Mouse (Mus musculus): ENCODE data around the gene Carmil2. TPM values are rescaled to one million over a fixed set of nuclear protein-coding genes. Genes with fewer than 3 reads are reported as not detected.

The Carmil2 gene
- polyA plus RNA-seq, 1 experiment = 0.58 TPM

DNA sequence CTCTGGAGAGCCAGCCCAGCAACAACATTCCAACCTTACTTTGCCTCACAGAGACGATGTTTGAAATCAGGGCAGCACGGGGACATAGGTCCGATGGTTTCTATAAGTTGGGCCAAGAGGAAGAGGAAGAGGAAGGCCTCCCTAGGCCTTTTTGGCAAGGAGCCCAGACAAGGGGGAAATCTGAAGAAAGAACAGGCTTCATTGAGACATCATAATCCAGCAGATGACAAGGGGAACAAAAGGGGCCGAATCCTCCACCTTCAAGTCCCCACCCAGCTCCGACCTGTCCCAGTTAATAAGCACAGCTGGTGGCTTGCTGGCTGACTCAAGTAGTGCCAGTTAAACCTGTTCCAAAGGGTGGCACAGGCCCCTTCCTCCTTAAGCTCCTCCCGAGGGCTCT lies 29.0 kb downstream of the Carmil2 start:
- TF ChIP-seq POLR2A (IDR thresholded peaks at IDR 0.05; ENCODE audit: low read depth, low read length) = no peak
- no peak for TF ChIP-seq CTCF (IDR thresholded peaks at IDR 0.05; ENCODE audit: borderline replicate concordance, insufficient read depth, low read length)
- no peak overlapping the region for H3K27ac ChIP-seq (ENCODE audit: insufficient read depth, low read length)
- no peak overlapping the region for H3K4me3 ChIP-seq (ENCODE audit: insufficient read depth, low read length)
- no peaks in the 10 kb centered on the region for H3K4me1 ChIP-seq (ENCODE audit: control insufficient read depth, insufficient read depth, low read length)

DNA sequence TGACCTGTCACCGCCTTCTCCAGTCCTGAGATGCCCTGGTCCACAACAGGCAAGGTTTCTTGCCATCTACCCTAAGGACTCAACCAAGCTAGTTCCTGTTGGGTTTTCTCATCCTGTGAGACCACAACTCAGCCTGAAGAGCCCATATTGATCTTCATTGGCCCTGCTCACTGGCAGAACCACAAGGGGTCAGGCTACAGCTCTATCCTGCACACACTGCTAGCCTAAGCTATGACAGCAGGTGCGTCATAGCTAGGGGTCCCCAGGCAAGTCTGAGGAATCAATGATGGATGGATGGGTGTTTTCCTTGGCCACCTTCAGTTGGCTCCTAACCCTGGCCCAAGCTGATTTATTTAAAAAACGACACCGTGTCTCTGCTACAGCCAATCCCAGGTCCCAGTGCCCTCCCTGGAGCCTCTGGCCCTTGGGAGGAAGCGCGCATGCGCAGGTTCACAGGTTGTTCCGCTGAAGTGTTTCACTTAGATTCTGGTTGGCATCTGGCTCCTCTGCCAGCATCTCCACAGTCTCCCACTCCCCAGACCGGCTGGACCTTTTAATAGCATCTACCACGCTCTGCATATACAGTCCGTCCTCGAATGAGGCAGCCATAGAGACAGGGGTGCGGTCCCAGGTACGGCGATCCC lies 30.4 kb downstream of the Carmil2 start:
- H3K4me3 ChIP-seq (ENCODE audit: insufficient read depth, low read length) = no peak overlapping the region
- H3K27ac ChIP-seq (ENCODE audit: insufficient read depth, low read length) = no peak overlapping the region
- no peaks in the 10 kb centered on the region for H3K4me1 ChIP-seq (ENCODE audit: control insufficient read depth, insufficient read depth, low read length)
- TF ChIP-seq POLR2A (IDR thresholded peaks at IDR 0.05; ENCODE audit: low read depth, low read length) (no peak), CTCF (IDR thresholded peaks at IDR 0.05; ENCODE audit: borderline replicate concordance, insufficient read depth, low read length) (no peak)

DNA sequence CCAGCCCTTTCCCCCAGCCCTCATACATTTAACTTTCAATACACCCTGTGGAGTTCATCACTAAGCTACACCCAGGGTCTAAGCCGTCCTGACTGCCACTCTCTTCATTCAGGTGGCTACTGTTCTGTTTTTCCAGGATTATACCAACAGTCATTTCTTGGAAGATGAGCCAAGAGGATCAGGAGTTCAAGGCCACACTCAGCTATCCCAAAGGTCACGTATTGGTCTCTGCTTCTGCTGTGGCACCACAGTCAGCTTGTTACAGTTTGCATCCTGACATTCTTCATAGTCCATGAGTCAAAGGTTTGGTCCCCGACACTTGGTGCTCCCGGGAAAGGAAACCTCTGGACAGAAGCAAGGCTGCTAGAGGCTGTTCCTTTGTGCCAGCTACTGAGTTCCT lies 33.6 kb downstream of the Carmil2 start:
- H3K4me1 ChIP-seq (ENCODE audit: control insufficient read depth, insufficient read depth, low read length) = no peaks in the 10 kb centered on the region
- TF ChIP-seq CTCF (IDR thresholded peaks at IDR 0.05; ENCODE audit: borderline replicate concordance, insufficient read depth, low read length) (no peak), POLR2A (IDR thresholded peaks at IDR 0.05; ENCODE audit: low read depth, low read length) (no peak)
- H3K27ac ChIP-seq (ENCODE audit: insufficient read depth, low read length) = no peak overlapping the region
- no peak overlapping the region for H3K4me3 ChIP-seq (ENCODE audit: insufficient read depth, low read length)

DNA sequence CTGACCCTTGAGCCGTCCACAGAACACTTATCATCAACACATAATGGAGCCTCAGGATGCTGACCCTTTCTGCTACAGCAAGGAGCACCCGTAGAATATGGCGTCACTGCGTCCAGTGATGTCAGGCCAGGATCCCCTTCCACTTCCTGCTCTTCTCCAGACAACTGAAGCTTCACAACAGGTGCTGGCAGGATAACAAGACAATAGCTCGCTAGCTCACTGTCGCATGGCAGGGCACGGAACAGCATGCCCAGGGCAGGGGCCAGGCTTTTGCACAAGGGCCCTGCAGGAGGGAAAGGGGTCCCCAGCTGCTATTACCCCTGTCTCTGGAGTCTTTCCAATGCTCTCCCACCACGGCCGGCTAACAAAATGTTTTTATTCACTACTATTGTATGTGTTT lies 36.8 kb downstream of the Carmil2 start:
- Histone ChIP-seq H3K4me1 (ENCODE audit: control insufficient read depth, insufficient read depth, low read length) (no peaks in the 10 kb centered on the region), H3K4me3 (ENCODE audit: insufficient read depth, low read length) (no peak overlapping the region), H3K27ac (ENCODE audit: insufficient read depth, low read length) (no peak overlapping the region)
- TF ChIP-seq CTCF (IDR thresholded peaks at IDR 0.05; ENCODE audit: borderline replicate concordance, insufficient read depth, low read length) = no peak
- no peak for TF ChIP-seq POLR2A (IDR thresholded peaks at IDR 0.05; ENCODE audit: low read depth, low read length)

DNA sequence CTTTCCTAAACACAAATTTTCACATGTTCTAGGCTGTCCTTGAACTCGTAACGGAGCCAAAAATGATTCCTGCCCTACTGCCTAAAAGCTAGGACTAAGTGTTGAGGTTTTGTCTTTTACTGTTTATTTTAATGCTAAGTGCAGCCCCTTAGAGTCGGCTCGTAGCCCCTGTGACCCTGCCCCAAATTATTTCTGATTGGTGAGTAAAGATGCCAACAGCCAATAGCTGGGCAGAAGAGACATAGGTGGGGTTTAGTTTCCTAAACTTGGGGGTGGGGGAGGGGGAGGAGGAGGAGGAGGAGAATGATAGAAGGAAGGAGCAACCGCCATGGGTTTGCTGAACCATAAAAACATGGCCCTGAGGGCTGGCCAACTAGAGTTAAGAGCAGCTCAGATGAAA lies 39.7 kb downstream of the Carmil2 start:
- no peak overlapping the region for H3K27ac ChIP-seq (ENCODE audit: insufficient read depth, low read length)
- H3K4me1 ChIP-seq (ENCODE audit: control insufficient read depth, insufficient read depth, low read length) = no peaks in the 10 kb centered on the region
- TF ChIP-seq POLR2A (IDR thresholded peaks at IDR 0.05; ENCODE audit: low read depth, low read length) = no peak
- no peak for TF ChIP-seq CTCF (IDR thresholded peaks at IDR 0.05; ENCODE audit: borderline replicate concordance, insufficient read depth, low read length)
- no peak overlapping the region for H3K4me3 ChIP-seq (ENCODE audit: insufficient read depth, low read length)

DNA sequence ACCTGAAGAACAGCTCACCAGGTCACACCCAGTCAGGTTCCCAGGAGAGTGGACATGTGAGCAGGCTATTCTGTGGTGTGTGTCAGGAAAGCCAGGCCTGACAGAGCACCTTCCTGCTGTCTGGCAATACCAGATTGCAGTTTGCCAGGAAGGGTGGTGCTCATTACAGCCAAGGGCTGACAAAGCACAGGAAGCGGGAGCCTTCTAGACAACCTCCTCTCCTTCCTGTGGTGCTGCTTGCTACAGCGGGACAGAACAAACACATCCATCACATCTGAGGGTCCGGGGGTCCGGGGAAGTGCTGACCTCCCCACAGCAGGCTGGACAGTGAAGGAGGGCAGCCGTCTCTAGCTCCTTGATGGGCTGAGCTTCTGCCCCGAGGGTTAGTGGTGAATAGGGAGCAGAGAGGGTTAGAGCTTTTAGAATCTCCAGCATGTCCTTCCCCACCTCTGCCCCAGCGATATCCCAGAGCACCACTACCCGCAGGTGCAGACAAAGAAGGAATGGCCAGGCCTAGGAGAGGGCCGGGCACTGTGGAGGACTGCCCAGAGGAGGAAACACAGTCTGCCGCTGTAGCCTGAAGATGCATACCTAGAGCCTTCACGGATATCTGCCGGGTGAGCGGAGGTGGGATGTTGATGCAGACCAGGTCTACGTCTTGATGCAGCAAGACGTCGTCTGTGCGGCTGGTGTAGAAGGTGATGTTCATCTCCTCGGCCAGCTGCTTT lies 41.5 kb downstream of the Carmil2 start:
- no peaks in the 10 kb centered on the region for H3K4me1 ChIP-seq (ENCODE audit: control insufficient read depth, insufficient read depth, low read length)
- TF ChIP-seq POLR2A (IDR thresholded peaks at IDR 0.05; ENCODE audit: low read depth, low read length) (no peak), CTCF (IDR thresholded peaks at IDR 0.05; ENCODE audit: borderline replicate concordance, insufficient read depth, low read length) (no peak)
- H3K4me3 ChIP-seq (ENCODE audit: insufficient read depth, low read length) = no peak overlapping the region
- no peak overlapping the region for H3K27ac ChIP-seq (ENCODE audit: insufficient read depth, low read length)

DNA sequence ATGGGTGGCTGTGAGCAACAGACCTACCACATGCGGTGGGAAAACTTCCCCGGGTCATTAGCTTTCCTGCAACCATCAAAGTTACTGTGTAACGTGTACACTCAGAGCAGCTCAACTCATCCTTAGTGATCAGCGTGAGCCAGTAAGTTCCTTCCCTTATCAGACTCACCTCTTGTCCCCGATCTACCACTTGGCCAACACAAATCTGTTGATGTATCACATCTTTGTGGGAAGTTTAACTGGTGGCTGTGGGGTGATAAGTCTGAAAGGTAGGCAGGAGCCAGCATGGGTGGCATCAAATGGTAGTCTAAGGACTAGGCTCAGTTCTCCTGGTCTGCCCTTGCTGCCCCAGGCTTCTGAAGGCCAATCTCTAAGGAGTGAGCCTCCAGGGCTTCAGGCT lies 46.1 kb downstream of the Carmil2 start:
- TF ChIP-seq CTCF (IDR thresholded peaks at IDR 0.05; ENCODE audit: borderline replicate concordance, insufficient read depth, low read length) (no peak), POLR2A (IDR thresholded peaks at IDR 0.05; ENCODE audit: low read depth, low read length) (no peak)
- no peaks in the 10 kb centered on the region for H3K4me1 ChIP-seq (ENCODE audit: control insufficient read depth, insufficient read depth, low read length)
- H3K4me3 ChIP-seq (ENCODE audit: insufficient read depth, low read length) = no peak overlapping the region
- H3K27ac ChIP-seq (ENCODE audit: insufficient read depth, low read length) = no peak overlapping the region

DNA sequence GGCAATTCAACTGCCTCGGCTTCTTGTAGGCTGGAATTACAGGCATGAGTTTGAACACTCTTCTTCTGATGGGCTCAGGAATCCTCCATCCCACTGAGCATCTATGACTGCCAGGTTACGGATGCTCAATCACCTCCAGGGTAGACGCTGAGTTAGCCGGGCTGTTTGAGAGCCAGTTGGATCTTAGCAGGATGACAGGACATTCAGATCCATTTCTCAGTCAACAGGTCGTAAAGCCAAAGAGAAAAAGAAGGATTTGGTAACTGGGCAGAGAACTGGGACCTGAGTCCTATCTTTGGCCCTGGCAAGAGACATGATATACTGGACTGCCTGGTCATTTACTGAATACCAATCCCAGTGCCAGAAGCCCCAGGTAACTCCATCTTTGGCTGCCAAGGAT lies 53.1 kb downstream of the Carmil2 start:
- TF ChIP-seq CTCF (IDR thresholded peaks at IDR 0.05; ENCODE audit: borderline replicate concordance, insufficient read depth, low read length) (no peak), POLR2A (IDR thresholded peaks at IDR 0.05; ENCODE audit: low read depth, low read length) (no peak)
- H3K4me3 ChIP-seq (ENCODE audit: insufficient read depth, low read length) = no peak overlapping the region
- H3K4me1 ChIP-seq (ENCODE audit: control insufficient read depth, insufficient read depth, low read length) = no peaks in the 10 kb centered on the region; the same call in 1 of the 2 replicates
- H3K27ac ChIP-seq (ENCODE audit: insufficient read depth, low read length) = no peak overlapping the region

DNA sequence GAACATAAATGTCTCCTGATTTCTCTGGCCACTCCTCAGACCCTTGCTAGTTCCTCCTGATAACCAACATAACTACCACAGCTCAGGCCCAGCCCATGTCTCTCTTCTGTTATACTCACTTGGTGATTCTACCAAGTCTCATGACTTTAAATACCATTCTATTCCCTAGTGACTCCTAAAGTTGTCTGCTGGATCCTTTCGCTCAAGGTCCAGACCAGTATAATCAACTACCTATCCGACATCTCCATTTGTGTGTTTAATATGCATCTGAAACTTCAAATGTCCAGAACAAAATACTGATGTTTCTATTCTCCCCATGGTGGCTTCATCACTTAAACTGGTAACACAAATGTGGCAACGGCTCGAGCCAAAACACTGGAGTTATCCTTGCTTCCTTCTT lies 57.2 kb downstream of the Carmil2 start:
- no peak for TF ChIP-seq CTCF (IDR thresholded peaks at IDR 0.05; ENCODE audit: borderline replicate concordance, insufficient read depth, low read length)
- no peak for TF ChIP-seq POLR2A (IDR thresholded peaks at IDR 0.05; ENCODE audit: low read depth, low read length)
- no peaks in the 10 kb centered on the region; the same call in 1 of the 2 replicates for H3K4me1 ChIP-seq (ENCODE audit: control insufficient read depth, insufficient read depth, low read length)
- H3K27ac ChIP-seq (ENCODE audit: insufficient read depth, low read length) = no peak overlapping the region
- H3K4me3 ChIP-seq (ENCODE audit: insufficient read depth, low read length) = no peak overlapping the region

Other genes starting within 250 kb of the Carmil2 start
- 8.5 and 10.0 TPM in 2 replicates for gene Tppp3, start 214.7 kb upstream of the Carmil2 start, polyA plus RNA-seq (2011; ENCODE audit: insufficient read length, low read depth, missing spikeins)
- 21.5 and 24.7 TPM in 2 replicates for gene Zdhhc1, start 189.4 kb upstream of the Carmil2 start, polyA plus RNA-seq (2011; ENCODE audit: insufficient read length, low read depth, missing spikeins)
- 0.28 and 0.35 TPM in 2 replicates for gene Hsd11b2, start 167.5 kb upstream of the Carmil2 start, polyA plus RNA-seq (2011; ENCODE audit: insufficient read length, low read depth, missing spikeins)
- 134 and 138 TPM in 2 replicates for gene Atp6v0d1, start 120.2 kb upstream of the Carmil2 start, polyA plus RNA-seq (2011; ENCODE audit: insufficient read length, low read depth, missing spikeins)
- gene Ripor1, start 81.0 kb upstream of the Carmil2 start, polyA plus RNA-seq (2011; ENCODE audit: insufficient read length, low read depth, missing spikeins) = 31.7 and 40.8 TPM in 2 replicates
- gene Ctcf, start 49.7 kb upstream of the Carmil2 start, polyA plus RNA-seq (2011; ENCODE audit: insufficient read length, low read depth, missing spikeins) = 55.2 and 69.7 TPM in 2 replicates
- gene Agrp, start 48.9 kb upstream of the Carmil2 start, polyA plus RNA-seq (2011; ENCODE audit: insufficient read length, low read depth, missing spikeins) = not detected in 2 replicates
- gene Acd, start 14.8 kb downstream of the Carmil2 start, polyA plus RNA-seq (2011; ENCODE audit: insufficient read length, low read depth, missing spikeins) = 24.6 and 26.5 TPM in 2 replicates
- gene Pard6a, start 14.9 kb downstream of the Carmil2 start, polyA plus RNA-seq (2011; ENCODE audit: insufficient read length, low read depth, missing spikeins) = 7.9 and 15.8 TPM in 2 replicates
- not detected in 2 replicates for gene 4933405L10Rik, start 21.4 kb downstream of the Carmil2 start, polyA plus RNA-seq (2011; ENCODE audit: insufficient read length, low read depth, missing spikeins)
- gene Enkd1, start 21.9 kb downstream of the Carmil2 start, polyA plus RNA-seq (2011; ENCODE audit: insufficient read length, low read depth, missing spikeins) = 5.9 and 9.1 TPM in 2 replicates
- gene Gfod2, start 72.4 kb downstream of the Carmil2 start, polyA plus RNA-seq (2011; ENCODE audit: insufficient read length, low read depth, missing spikeins) = 4.7 and 5.6 TPM in 2 replicates
- gene Ranbp10, start 141.1 kb downstream of the Carmil2 start, polyA plus RNA-seq (2011; ENCODE audit: insufficient read length, low read depth, missing spikeins) = 18.4 and 18.6 TPM in 2 replicates
- not detected in 2 replicates for gene Tsnaxip1, start 141.5 kb downstream of the Carmil2 start, polyA plus RNA-seq (2011; ENCODE audit: insufficient read length, low read depth, missing spikeins)
- 35.4 and 40.3 TPM in 2 replicates for gene Cenpt, start 167.0 kb downstream of the Carmil2 start, polyA plus RNA-seq (2011; ENCODE audit: insufficient read length, low read depth, missing spikeins)
- 22.1 and 22.6 TPM in 2 replicates for gene Thap11, start 168.9 kb downstream of the Carmil2 start, polyA plus RNA-seq (2011; ENCODE audit: insufficient read length, low read depth, missing spikeins)
- 90.4 and 119 TPM in 2 replicates for gene Nutf2, start 174.3 kb downstream of the Carmil2 start, polyA plus RNA-seq (2011; ENCODE audit: insufficient read length, low read depth, missing spikeins)
- 45.5 and 51.8 TPM in 2 replicates for gene Edc4, start 194.6 kb downstream of the Carmil2 start, polyA plus RNA-seq (2011; ENCODE audit: insufficient read length, low read depth, missing spikeins)
- 1.1 and 1.2 TPM in 2 replicates for gene Nrn1l, start 207.3 kb downstream of the Carmil2 start, polyA plus RNA-seq (2011; ENCODE audit: insufficient read length, low read depth, missing spikeins)
- gene Pskh1, start 214.2 kb downstream of the Carmil2 start, polyA plus RNA-seq (2011; ENCODE audit: insufficient read length, low read depth, missing spikeins) = 28.9 and 30.5 TPM in 2 replicates
- not detected in 2 replicates for gene Ctrl, start 247.6 kb downstream of the Carmil2 start, polyA plus RNA-seq (2011; ENCODE audit: insufficient read length, low read depth, missing spikeins)

Measured in embryonic fibroblast, embryonic 13.5 days (primary cell).